Mouse (Mus musculus) CH12.LX (cell line): ENCODE measurements around the gene Mea1.

Experiments used
- CTCF ChIP-seq, 2 experiments: IDR thresholded peaks in 1 of 2; conservative IDR thresholded peaks in 1 of 2; 2 replicates each; pipeline ENCODE4 v1.5.1; 2011 to 2012; ENCODE audit warnings: low read depth in 2 of 2, low read length in 2 of 2, improper control_type of control experiment in 1 of 2, inconsistent platforms in 1 of 2, mild to moderate bottlenecking in 1 of 2, moderate library complexity in 1 of 2
- ELF1 ChIP-seq: IDR thresholded peaks from 2 replicates; pipeline ENCODE4 v1.6.1; 2014; ENCODE audit warnings: low read depth, mild to moderate bottlenecking, inconsistent platforms, low read length, improper control_type of control experiment
- MAFK ChIP-seq: IDR thresholded peaks from 2 replicates; pipeline ENCODE4 v1.6.1; 2011; ENCODE audit warnings: low read length, improper control_type of control experiment; ENCODE audit not compliant: insufficient replicate concordance
- MEF2A ChIP-seq: IDR thresholded peaks from 2 replicates; pipeline ENCODE4 v1.6.1; 2014; ENCODE audit warnings: low read depth, mild to moderate bottlenecking, inconsistent platforms, low read length, improper control_type of control experiment, borderline replicate concordance
- POLR2A ChIP-seq: IDR thresholded peaks from 2 replicates; pipeline ENCODE4 v1.6.1; 2011; ENCODE audit warnings: low read depth, mild to moderate bottlenecking, improper control_type of control experiment, low read length
- TBP ChIP-seq: conservative IDR thresholded peaks from 2 replicates; pipeline ENCODE4 v1.6.1; 2011; ENCODE audit warnings: low read depth, low read length, improper control_type of control experiment
- TCF12 ChIP-seq: IDR thresholded peaks from 2 replicates; pipeline ENCODE4 v1.6.1; 2014; ENCODE audit warnings: low read depth, mild to moderate bottlenecking, inconsistent platforms, low read length, improper control_type of control experiment
- ZC3H11A ChIP-seq: IDR thresholded peaks from 2 replicates; pipeline ENCODE4 v1.6.1; 2012; ENCODE audit warnings: low read depth, mild to moderate bottlenecking, inconsistent platforms, low read length, improper control_type of control experiment
- ZMIZ1 ChIP-seq: IDR thresholded peaks from 2 replicates; pipeline ENCODE4 v1.6.1; 2012; ENCODE audit warnings: low read depth, mild to moderate bottlenecking, inconsistent platforms, low read length, improper control_type of control experiment
- ZNF384 ChIP-seq: IDR thresholded peaks from 2 replicates; pipeline ENCODE4 v1.6.1; 2012; ENCODE audit warnings: low read depth, low read length, improper control_type of control experiment, inconsistent platforms

DNA sequence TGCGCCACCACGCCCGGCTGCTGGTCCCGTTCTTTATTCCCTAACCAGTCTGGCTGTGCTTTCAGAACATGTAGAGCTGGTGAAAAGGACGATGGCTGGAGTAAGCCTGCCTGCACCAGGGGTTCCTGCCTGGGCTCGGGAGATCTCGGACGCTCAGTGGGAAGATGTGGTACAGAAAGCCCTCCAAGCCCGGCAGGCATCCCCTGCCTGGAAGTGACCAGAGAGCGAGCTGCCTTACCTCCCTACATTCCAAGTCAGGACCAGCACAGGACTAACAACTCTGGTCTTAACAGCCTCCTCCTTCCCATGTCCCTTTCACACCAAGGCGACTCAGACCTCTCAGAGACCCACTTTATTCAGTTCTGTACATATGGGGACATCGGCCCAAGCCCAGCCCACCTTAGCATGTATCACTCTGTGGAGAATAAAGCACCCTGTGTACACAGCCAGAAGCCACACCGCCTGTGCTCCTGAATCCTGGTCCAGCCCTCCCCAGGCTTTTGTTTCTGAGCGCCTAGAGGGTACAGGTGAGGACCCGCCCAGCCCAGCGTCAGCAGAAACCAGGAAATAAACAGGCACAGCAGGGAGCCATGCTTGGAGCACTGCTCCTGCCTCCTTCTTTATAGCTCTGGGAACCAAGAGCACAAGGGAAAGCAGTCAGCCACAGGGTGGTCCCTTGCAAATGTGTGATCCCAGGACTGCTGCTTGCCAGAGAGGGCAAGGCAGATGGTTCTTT, 4.2 kb downstream of the Mea1 start:
- TF ChIP-seq ZC3H11A (no peak), CTCF (conservative IDR thresholded peaks at IDR 0.05 in 1 of 2, IDR thresholded peaks at IDR 0.05 in 1 of 2; ENCODE audit: low read depth in 2 of 2, low read length in 2 of 2) (no peak), ELF1 (no peak), MEF2A (no peak), POLR2A (no peak), TCF12 (no peak), ZMIZ1 (no peak), MAFK (no peak), ZNF384 (no peak), TBP (no peak)
